Mouse (Mus musculus) embryonic fibroblast, embryonic 13.5 days (primary cell): Measurements from ENCODE around the gene Gan.

Source experiments
- CTCF ChIP-seq: IDR thresholded peaks from 2 replicates; pipeline ENCODE4 v1.5.1; 2011; ENCODE audit warnings: mild to moderate bottlenecking, control low read depth, low read length, moderate library complexity, borderline replicate concordance; ENCODE audit not compliant: insufficient read depth
- POLR2A ChIP-seq: IDR thresholded peaks from 2 replicates; pipeline ENCODE4 v1.6.1; 2011; ENCODE audit warnings: low read depth, mild to moderate bottlenecking, control low read depth, low read length, moderate library complexity

DNA sequence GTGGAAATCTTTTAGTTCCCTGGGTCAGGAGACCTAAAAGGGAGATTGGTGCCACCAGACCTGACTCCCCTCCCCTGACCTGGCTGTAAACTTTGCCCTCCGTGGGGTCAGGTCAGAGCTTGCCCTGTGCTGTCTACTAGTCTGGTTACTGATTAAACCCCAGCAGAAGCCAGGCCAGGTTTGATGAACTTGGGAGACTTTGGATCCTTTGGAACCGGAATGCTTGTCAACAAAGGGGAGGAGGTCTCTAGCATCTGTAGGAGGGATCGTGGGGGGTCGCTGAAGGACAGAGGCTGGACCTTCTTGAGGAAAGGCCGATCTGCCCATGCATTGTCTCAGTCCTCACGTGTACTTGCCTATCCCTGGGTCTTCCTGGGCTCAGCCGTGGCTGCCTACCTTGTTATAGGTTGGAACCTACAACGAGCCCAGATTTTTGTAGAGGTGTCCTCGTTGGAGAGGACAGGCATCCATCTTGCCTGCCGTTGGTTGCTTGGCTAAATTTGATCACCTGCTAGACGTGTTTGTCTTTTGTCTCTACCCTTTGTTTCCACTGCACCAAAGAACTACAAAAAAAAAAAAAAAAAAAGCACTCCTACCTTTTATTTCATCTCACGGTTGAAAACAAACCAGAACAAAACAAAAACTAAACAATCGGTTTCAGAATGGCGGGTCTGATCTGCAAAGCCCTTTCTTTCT lies 102.4 kb downstream of the Gan start:
- TF ChIP-seq CTCF (no peak), POLR2A (no peak)
